Mouse (Mus musculus): ENCODE data around the gene Uckl1. TPM values are rescaled to one million over a fixed set of nuclear protein-coding genes. Genes with fewer than 3 reads are reported as not detected.

Gene Uckl1
- polyA plus RNA-seq, 1 experiment from 2014 or later = 33.5 TPM

GRCm38 (mm10) chr2:181600828-181601750, 16.4 kb upstream of the Uckl1 start:
- H3K4me3 ChIP-seq (ENCODE audit: low read depth, low read length) = peak overlapping the region; percentile 96
- no peaks in the 10 kb centered on the region for H3K9me3 ChIP-seq (replicated peaks; ENCODE audit: control insufficient read depth, low read length)
- ATAC-seq (replicated peaks; ENCODE audit: insufficient number of reproducible peaks, low FRiP score, low TSS enrichment, low read depth) = peak; percentile 91
- H3K9ac ChIP-seq (replicated peaks; ENCODE audit: low read length) = peak overlapping the region; percentile 83
- H3K4me2 ChIP-seq (ENCODE audit: low read depth, low read length) = peak overlapping the region; percentile 78
- H3K27me3 ChIP-seq (ENCODE audit: control insufficient read depth, insufficient read depth, low read length) = no peaks in the 10 kb centered on the region
- no peak overlapping the region; the same call in 1 of the 2 replicates for H3K27ac ChIP-seq (replicated peaks; ENCODE audit: low read depth, low read length)
- no peaks in the 10 kb centered on the region for H3K36me3 ChIP-seq (replicated peaks; ENCODE audit: control insufficient read depth, insufficient read depth, low read depth, low read length)
- H3K4me1 ChIP-seq (ENCODE audit: control insufficient read depth, insufficient read depth, low read length) = peaks cover 3% of the 10 kb centered on the region; the same call in 1 of the 2 replicates
- 1% methylated on average over 57 of the region's 57 CpGs for WGBS
- DNase-seq (ENCODE audit: low spot score) = peak; percentile 99

DNA sequence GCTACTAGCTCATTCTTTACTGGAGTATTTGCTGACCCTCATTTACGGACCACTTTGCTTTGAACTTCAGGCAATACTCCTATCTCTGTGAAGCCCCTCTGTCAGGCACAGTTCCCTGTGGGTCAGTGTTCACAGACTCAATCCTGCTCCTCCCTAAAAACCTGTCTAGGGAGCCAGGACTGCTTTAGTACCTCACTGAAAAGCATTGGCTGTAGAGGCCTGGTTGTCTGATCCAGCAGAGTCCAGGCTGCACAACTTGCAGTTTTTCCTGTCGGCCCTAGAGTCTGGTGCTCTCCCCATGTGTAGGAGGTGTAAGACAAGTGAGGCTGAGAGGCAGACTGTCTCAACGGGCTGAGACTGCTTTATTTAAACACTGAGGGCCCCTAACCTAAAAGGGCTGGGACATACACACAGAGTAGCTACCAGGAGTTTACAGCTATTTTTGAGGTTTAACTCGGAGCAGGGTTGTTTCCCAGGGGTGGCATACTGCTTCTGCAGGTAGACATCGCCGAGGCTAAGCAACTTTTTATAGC, 15.6 kb upstream of the Uckl1 start:
- Histone ChIP-seq H3K4me3 (ENCODE audit: low read depth, low read length) (peak overlapping the region; percentile 96), H3K27ac (replicated peaks; ENCODE audit: low read depth, low read length) (no peak overlapping the region), H3K36me3 (replicated peaks; ENCODE audit: control insufficient read depth, insufficient read depth, low read depth, low read length) (no peaks in the 10 kb centered on the region), H3K4me2 (ENCODE audit: low read depth, low read length) (peak overlapping the region; percentile 78), H3K4me1 (ENCODE audit: control insufficient read depth, insufficient read depth, low read length) (peaks cover 3% of the 10 kb centered on the region; the same call in 1 of the 2 replicates), H3K9me3 (replicated peaks; ENCODE audit: control insufficient read depth, low read length) (no peaks in the 10 kb centered on the region), H3K27me3 (ENCODE audit: control insufficient read depth, insufficient read depth, low read length) (no peaks in the 10 kb centered on the region), H3K9ac (replicated peaks; ENCODE audit: low read length) (peak overlapping the region; percentile 74)
- ATAC-seq (replicated peaks; ENCODE audit: insufficient number of reproducible peaks, low FRiP score, low TSS enrichment, low read depth) (no peak), DNase-seq (ENCODE audit: low spot score) (no peak)
- WGBS = 61% methylated on average over 6 of the region's 6 CpGs

- Histone ChIP-seq H3K9me3 (replicated peaks; ENCODE audit: control insufficient read depth, low read length) (no peaks in the 10 kb centered on the region), H3K27me3 (ENCODE audit: control insufficient read depth, insufficient read depth, low read length) (no peaks in the 10 kb centered on the region), H3K27ac (replicated peaks; ENCODE audit: low read depth, low read length) (peak within 1 kb of the TSS; percentile 47; the same call in 1 of the 2 replicates), H3K9ac (replicated peaks; ENCODE audit: low read length) (peak within 1 kb of the TSS; percentile 83), H3K4me1 (ENCODE audit: control insufficient read depth, insufficient read depth, low read length) (peaks cover 3% of the 10 kb centered on the region; the same call in 1 of the 2 replicates), H3K4me2 (ENCODE audit: low read depth, low read length) (peak within 1 kb of the TSS; percentile 98), H3K36me3 (replicated peaks; ENCODE audit: control insufficient read depth, insufficient read depth, low read depth, low read length) (no peaks in the 10 kb centered on the region), H3K4me3 (ENCODE audit: low read depth, low read length) (peak within 1 kb of the TSS; percentile 66)
- peak; percentile 75 for DNase-seq (ENCODE audit: low spot score)
- WGBS = 1% methylated on average over 71 of the region's 71 CpGs
- ATAC-seq (replicated peaks; ENCODE audit: insufficient number of reproducible peaks, low FRiP score, low TSS enrichment, low read depth) = no peak; the same call in 1 of the 2 replicates
These were observed 14.0 kb upstream of the Uckl1 start, which contains the start of gene Samd10 for GRCm38 (mm10) chr2:181598454-181599351. Gene Samd10 (minus strand): TSS chr2:181599212.

DNA sequence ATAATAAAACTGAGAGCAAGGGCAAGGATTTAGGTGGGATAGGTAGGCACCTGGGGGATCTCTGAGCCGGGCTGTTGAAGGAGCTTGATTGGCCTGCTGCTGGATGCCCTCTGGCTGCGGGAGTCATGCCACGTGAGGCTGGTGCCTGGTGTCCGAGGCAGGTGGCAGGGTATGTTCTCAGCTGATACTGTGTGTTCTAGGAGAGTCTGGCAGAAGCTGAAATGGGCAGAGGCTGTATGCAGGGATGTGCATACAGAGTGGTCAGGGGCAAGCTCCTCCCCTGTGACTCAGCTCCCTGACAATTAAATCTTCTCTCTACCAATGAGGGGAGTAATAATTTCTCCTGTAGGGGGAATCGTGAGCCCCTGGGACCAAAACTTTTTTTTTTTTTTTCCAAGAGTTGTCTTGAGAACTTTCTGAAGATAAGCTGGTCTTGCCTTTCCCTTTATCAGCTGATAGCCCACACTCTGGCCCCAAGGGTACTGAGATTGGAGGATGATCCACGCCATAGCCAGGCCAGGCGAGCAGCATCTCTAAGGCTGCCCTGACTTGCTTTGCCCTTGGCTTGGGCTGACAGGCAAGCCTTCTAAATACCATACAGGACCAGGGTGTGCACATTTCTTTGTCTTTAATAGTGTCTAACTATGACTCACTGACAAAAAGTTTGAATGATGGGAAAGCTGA, 12.8 kb upstream of the Uckl1 start:
- Histone ChIP-seq H3K27me3 (ENCODE audit: control insufficient read depth, insufficient read depth, low read length) (no peaks in the 10 kb centered on the region), H3K9me3 (replicated peaks; ENCODE audit: control insufficient read depth, low read length) (no peaks in the 10 kb centered on the region), H3K9ac (replicated peaks; ENCODE audit: low read length) (no peak overlapping the region), H3K27ac (replicated peaks; ENCODE audit: low read depth, low read length) (no peak overlapping the region), H3K4me3 (ENCODE audit: low read depth, low read length) (no peak overlapping the region), H3K4me2 (ENCODE audit: low read depth, low read length) (no peak overlapping the region), H3K36me3 (replicated peaks; ENCODE audit: control insufficient read depth, insufficient read depth, low read depth, low read length) (no peaks in the 10 kb centered on the region), H3K4me1 (ENCODE audit: control insufficient read depth, insufficient read depth, low read length) (peaks cover 3% of the 10 kb centered on the region; the same call in 1 of the 2 replicates)
- ATAC-seq (replicated peaks; ENCODE audit: insufficient number of reproducible peaks, low FRiP score, low TSS enrichment, low read depth) = no peak
- 78% methylated on average over 7 of the region's 7 CpGs for WGBS
- DNase-seq (ENCODE audit: low spot score) = peak; percentile 20

DNA sequence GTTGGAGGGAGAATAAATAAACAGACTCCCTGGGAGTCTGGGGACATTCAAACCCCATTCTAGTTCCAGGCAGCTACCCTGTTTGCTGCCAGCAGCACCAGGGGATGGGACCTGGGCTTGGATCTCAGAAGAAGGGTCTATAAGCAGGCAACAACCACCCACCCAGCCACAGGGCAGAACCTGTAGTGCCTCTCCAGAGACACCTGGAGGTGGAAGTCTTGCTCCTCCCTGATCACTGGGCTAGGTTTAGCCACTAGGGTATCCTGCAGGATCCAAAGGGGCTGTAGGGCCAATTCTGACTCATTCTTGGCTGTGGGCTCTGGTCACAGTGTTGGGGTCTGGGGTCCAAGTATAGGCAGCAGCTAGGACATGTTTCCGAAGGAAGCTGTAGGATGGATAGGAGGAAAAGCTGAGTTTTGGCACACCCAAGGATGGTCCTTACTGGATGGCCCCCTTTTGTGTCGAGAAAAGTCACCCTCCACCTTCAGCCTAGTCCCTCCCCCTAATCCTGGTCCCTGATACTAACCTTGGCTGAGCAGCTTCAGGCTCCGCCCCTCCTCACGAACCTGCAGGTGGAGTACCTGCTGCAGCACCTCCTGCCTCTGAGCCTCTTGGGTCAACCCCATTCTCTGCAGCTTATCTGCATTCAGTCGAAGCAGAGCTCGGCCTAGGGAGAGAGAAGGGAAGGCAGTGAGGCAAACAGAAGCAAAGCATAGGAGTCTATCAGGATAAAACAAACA, 11.7 kb upstream of the Uckl1 start:
- no peaks in the 10 kb centered on the region; the same call in 1 of the 2 replicates for H3K4me1 ChIP-seq (ENCODE audit: control insufficient read depth, insufficient read depth, low read length)
- no peak overlapping the region for H3K4me3 ChIP-seq (ENCODE audit: low read depth, low read length)
- 48% methylated on average over 6 of the region's 6 CpGs for WGBS
- H3K36me3 ChIP-seq (replicated peaks; ENCODE audit: control insufficient read depth, insufficient read depth, low read depth, low read length) = no peaks in the 10 kb centered on the region
- no peak overlapping the region for H3K27ac ChIP-seq (replicated peaks; ENCODE audit: low read depth, low read length)
- ATAC-seq (replicated peaks; ENCODE audit: insufficient number of reproducible peaks, low FRiP score, low TSS enrichment, low read depth) = no peak
- no peak for DNase-seq (ENCODE audit: low spot score)
- H3K27me3 ChIP-seq (ENCODE audit: control insufficient read depth, insufficient read depth, low read length) = no peaks in the 10 kb centered on the region
- no peak overlapping the region for H3K4me2 ChIP-seq (ENCODE audit: low read depth, low read length)
- H3K9me3 ChIP-seq (replicated peaks; ENCODE audit: control insufficient read depth, low read length) = no peaks in the 10 kb centered on the region
- no peak overlapping the region for H3K9ac ChIP-seq (replicated peaks; ENCODE audit: low read length)

- peak; percentile 63 for DNase-seq (ENCODE audit: low spot score)
- H3K9me3 ChIP-seq (replicated peaks; ENCODE audit: control insufficient read depth, low read length) = no peaks in the 10 kb centered on the region
- WGBS = 79% methylated on average over 4 of the region's 4 CpGs
- no peaks in the 10 kb centered on the region; the same call in 1 of the 2 replicates for H3K4me1 ChIP-seq (ENCODE audit: control insufficient read depth, insufficient read depth, low read length)
- no peaks in the 10 kb centered on the region for H3K27me3 ChIP-seq (ENCODE audit: control insufficient read depth, insufficient read depth, low read length)
- H3K27ac ChIP-seq (replicated peaks; ENCODE audit: low read depth, low read length) = no peak overlapping the region
- H3K4me2 ChIP-seq (ENCODE audit: low read depth, low read length) = no peak overlapping the region
- H3K9ac ChIP-seq (replicated peaks; ENCODE audit: low read length) = no peak overlapping the region
- ATAC-seq (replicated peaks; ENCODE audit: insufficient number of reproducible peaks, low FRiP score, low TSS enrichment, low read depth) = no peak
- no peak overlapping the region for H3K4me3 ChIP-seq (ENCODE audit: low read depth, low read length)
- H3K36me3 ChIP-seq (replicated peaks; ENCODE audit: control insufficient read depth, insufficient read depth, low read depth, low read length) = peaks cover 3% of the 10 kb centered on the region; the same call in 1 of the 2 replicates
These were observed 10.4 kb upstream of the Uckl1 start for GRCm38 (mm10) chr2:181594946-181595696.

Data from embryonic facial prominence, embryonic 11.5 days (tissue).